Mouse (Mus musculus): Measurements from ENCODE around the gene Dlst. TPM values are rescaled to one million over a fixed set of nuclear protein-coding genes. Genes with fewer than 3 reads are reported as not detected.

The Dlst gene
- total and polyA plus RNA-seq, 2 experiments from 2014 or later: 92.8 to 121 TPM

DNA sequence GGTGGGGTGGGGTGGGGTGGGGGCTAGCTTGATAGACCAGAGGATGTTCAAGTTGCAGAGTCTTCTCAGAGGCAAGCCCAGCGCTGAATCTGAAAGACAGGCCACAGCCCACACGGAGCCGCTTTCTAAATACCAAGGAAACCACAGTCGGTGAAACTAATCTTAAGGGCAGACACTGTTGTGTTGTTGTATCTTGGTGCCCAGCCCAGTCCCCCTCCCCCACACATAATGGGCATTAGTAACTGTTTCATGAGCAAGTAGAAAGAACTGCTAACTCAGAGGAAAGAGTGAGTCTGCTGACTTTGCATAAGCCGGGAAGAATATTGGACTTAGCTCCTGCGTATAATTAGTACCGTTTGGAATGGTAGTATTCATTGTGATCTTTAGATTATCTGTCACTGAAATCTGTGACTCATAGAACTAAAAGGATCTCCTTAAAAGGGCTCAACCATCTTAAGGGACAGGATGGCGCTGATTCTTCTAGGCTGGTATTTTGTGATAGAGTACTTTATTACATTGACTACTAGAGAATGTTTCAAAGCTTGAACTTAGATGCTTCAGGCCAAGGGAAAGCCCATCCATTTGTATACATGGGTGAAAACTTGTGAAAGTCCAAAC lies 16.5 kb downstream of the Dlst start:
- H3K9me3 ChIP-seq (ENCODE audit: low read length): no peaks in the 10 kb centered on the region
- WGBS: 70% methylated on average over 8 of the region's 8 CpGs

DNA sequence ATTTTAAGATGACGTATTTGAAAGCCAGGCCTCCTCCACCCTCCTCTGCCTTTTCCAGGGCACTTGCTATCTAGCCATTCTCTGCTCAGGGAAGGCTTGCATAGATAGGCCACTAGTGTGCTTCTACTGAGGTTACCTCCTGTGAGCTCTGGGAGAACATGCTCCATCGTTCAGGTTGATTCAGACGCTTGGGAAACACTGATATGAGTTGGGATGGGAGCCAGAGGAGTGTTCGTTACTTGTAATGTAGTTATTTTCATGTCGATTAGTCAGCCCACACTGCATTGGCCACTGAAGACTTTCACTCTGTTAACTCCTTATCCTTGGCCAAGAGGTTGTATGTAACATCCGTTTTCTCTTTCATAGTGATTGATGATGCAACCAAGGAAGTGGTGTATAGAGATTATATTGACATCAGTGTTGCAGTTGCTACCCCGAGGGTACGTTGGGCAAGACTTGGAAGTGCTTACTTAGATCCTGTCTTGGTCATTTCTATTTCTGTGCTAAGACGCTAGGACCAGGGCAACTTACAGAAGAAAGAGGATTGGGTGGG lies 18.9 kb downstream of the Dlst start:
- Histone ChIP-seq H3K4me2 (ENCODE audit: low read depth) (no peak overlapping the region), H3K27me3 (ENCODE audit: insufficient read depth, low read length) (no peaks in the 10 kb centered on the region), H3K4me1 (ENCODE audit: insufficient read depth) (no peaks in the 10 kb centered on the region), H3K4me3 (ENCODE audit: low read depth, low read length) (no peak overlapping the region), H3K36me3 (ENCODE audit: insufficient read depth) (peaks cover 71% of the 10 kb centered on the region), H3K9me3 (ENCODE audit: low read length) (no peaks in the 10 kb centered on the region), H3K27ac (ENCODE audit: low read depth, low read length) (no peak overlapping the region), H3K9ac (no peak overlapping the region)
- no peak for ATAC-seq
- no peak for TF ChIP-seq CTCF (IDR thresholded peaks at IDR 0.05; ENCODE audit: low read depth)
- 91% methylated on average over 9 of the region's 9 CpGs for WGBS
- DNase-seq: no peak

More for the DNA sequence above, 16.5 kb downstream of the Dlst start:
- no peak overlapping the region for H3K27ac ChIP-seq (ENCODE audit: low read depth, low read length)
- DNase-seq (no peak), ATAC-seq (no peak)
- H3K9ac ChIP-seq: no peak overlapping the region
- peaks cover 73% of the 10 kb centered on the region for H3K36me3 ChIP-seq (ENCODE audit: insufficient read depth)
- H3K4me1 ChIP-seq (ENCODE audit: insufficient read depth): no peaks in the 10 kb centered on the region
- TF ChIP-seq CTCF (IDR thresholded peaks at IDR 0.05; ENCODE audit: low read depth): no peak
- H3K4me2 ChIP-seq (ENCODE audit: low read depth): no peak overlapping the region
- H3K4me3 ChIP-seq (ENCODE audit: low read depth, low read length): no peak overlapping the region
- no peaks in the 10 kb centered on the region for H3K27me3 ChIP-seq (ENCODE audit: insufficient read depth, low read length)

DNA sequence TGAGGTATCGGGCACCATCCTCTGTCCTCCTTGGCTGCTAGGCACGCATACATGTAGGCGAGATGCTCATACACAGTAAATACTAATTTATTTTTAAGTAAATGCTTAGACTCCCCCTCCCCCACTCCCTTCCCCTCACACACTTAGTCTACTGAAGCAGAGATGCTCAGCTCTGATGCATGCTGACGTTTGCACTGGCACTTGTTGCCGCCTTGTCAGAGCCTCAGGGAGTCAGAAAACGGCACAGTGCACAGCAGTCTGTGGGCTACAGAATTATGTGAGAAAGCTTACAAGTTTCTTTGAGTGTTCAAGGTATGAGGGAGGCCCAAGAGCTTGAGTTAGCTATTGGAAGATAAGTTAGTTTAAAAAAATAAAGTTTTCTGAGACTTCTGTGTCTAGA lies 20.7 kb downstream of the Dlst start:
- Histone ChIP-seq H3K9ac (no peak overlapping the region), H3K9me3 (ENCODE audit: low read length) (no peaks in the 10 kb centered on the region), H3K4me3 (ENCODE audit: low read depth, low read length) (no peak overlapping the region), H3K4me1 (ENCODE audit: insufficient read depth) (no peaks in the 10 kb centered on the region), H3K36me3 (ENCODE audit: insufficient read depth) (peaks cover 81% of the 10 kb centered on the region), H3K27ac (ENCODE audit: low read depth, low read length) (no peak overlapping the region), H3K27me3 (ENCODE audit: insufficient read depth, low read length) (no peaks in the 10 kb centered on the region), H3K4me2 (ENCODE audit: low read depth) (no peak overlapping the region)
- ATAC-seq: no peak
- no peak for TF ChIP-seq CTCF (IDR thresholded peaks at IDR 0.05; ENCODE audit: low read depth)
- DNase-seq: no peak
- WGBS: 91% methylated on average over 6 of the region's 6 CpGs

DNA sequence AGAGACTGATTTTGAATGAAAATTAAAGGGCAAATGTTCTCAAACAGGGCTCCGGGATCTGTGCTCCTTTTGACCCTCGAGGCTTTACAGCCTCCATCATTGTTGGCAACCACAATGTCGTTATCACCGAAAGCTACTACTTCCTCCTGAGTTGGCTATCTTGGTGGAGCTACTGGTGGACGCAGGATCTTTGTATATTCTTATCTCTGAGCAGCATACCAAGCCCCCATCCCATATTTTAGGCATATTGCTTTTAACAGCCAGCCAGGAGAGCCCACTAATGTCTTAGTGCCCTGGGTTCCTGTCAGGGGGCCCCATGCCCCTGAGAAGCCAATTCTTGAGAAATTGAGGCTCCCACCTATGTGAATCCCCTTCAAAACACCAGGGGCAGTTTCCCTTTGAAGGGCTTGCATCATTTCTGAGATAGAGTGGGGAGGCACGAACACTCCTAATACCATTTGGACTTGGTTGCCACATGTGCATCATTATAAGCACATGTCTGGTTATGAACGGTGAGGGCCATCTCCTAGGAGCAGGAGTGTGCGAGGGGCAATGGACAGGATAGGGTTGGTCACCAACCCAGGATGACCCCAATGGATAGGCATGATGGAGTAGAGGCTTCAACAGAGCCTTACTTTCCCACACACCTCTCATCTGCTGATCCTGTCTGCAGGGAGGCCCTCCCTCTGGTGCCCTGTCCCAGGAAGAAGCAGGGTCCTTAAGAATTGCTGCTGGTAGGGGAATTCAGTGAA lies 23.6 kb downstream of the Dlst start:
- no peaks in the 10 kb centered on the region for H3K27me3 ChIP-seq (ENCODE audit: insufficient read depth, low read length)
- H3K9ac ChIP-seq: no peak overlapping the region
- H3K4me2 ChIP-seq (ENCODE audit: low read depth): no peak overlapping the region
- H3K27ac ChIP-seq (ENCODE audit: low read depth, low read length): no peak overlapping the region
- no peaks in the 10 kb centered on the region for H3K9me3 ChIP-seq (ENCODE audit: low read length)
- 90% methylated on average over 8 of the region's 8 CpGs for WGBS
- DNase-seq: no peak
- no peak overlapping the region for H3K4me3 ChIP-seq (ENCODE audit: low read depth, low read length)
- no peak for TF ChIP-seq CTCF (IDR thresholded peaks at IDR 0.05; ENCODE audit: low read depth)
- H3K36me3 ChIP-seq (ENCODE audit: insufficient read depth): peaks cover 90% of the 10 kb centered on the region
- H3K4me1 ChIP-seq (ENCODE audit: insufficient read depth): no peaks in the 10 kb centered on the region
- no peak for ATAC-seq

DNA sequence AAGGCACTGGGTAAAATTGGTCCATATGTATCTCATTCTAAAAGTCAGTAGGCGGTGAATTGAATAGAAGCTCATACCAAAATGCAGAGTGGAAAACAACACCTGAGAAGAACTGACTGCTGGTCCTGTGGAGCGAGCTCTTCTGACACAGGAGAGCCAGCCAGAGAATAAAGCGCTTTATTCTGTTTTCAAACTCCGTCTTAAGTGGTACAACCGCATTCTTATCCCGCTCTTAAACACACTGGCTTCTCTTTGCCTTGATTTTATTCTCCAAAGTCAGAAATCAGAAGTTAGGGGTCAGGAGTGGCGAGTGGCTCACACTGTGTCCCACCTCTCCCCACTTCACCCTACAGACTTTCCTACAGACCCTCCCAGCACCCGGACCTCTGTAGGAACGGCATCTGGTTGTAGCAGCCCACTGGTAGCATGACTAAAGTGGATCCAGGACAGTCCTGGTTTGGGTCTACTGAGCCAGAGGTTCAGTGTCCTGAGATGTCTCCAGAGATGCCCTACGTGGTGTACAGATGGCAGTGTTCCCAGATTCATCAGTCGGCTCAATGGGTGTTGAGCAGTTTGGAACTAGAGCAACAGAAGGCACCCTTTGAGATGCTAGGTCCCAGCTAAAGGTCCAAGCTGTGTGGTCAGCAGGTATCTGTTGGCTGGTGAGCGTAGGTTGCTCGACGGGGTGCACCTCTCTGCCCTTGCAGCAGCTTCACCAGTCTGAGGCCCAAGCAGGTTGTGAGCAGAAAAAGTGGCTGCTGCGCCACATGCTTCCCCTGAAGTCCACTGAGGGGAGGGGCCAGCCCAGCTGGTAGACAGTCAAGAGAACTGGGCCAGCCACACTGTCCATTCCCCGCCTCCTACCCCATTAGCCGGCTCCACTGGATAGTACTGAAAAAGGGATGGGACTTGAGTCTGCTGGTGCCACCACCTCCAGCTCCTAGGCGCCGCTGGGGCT lies 25.2 kb downstream of the Dlst start:
- 78% methylated on average over 19 of the region's 19 CpGs for WGBS
- DNase-seq: no peak
- Histone ChIP-seq H3K27me3 (ENCODE audit: insufficient read depth, low read length) (no peaks in the 10 kb centered on the region), H3K4me1 (ENCODE audit: insufficient read depth) (no peaks in the 10 kb centered on the region), H3K4me3 (ENCODE audit: low read depth, low read length) (no peak overlapping the region), H3K4me2 (ENCODE audit: low read depth) (no peak overlapping the region), H3K9ac (no peak overlapping the region), H3K9me3 (ENCODE audit: low read length) (no peaks in the 10 kb centered on the region), H3K27ac (ENCODE audit: low read depth, low read length) (no peak overlapping the region), H3K36me3 (ENCODE audit: insufficient read depth) (peaks cover 89% of the 10 kb centered on the region)
- no peak for TF ChIP-seq CTCF (IDR thresholded peaks at IDR 0.05; ENCODE audit: low read depth)
- peak; percentile 28; the same call in 1 of the 2 replicates for ATAC-seq

DNA sequence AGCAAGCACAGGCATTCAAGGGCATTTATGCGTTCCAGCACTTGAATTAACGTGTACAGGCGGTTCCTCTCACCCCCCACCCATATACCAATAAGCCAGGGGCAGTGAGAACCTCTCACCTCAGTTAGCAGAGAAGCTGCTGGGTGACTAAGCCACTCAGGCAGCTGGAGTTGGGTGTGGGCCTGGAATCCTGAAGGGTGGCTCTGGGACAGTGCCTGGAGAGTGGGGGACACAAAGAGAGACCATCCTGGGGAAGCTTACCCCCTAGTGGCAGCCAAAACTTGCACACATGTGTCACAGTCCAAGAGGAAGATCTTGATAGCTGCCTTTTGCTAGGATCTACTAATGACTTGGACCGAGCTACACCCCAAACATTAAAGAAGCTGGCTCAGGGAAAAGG lies 26.0 kb downstream of the Dlst start:
- no peak overlapping the region for H3K9ac ChIP-seq
- no peak overlapping the region for H3K4me2 ChIP-seq (ENCODE audit: low read depth)
- no peaks in the 10 kb centered on the region for H3K9me3 ChIP-seq (ENCODE audit: low read length)
- ATAC-seq (no peak), DNase-seq (no peak)
- no peak overlapping the region for H3K27ac ChIP-seq (ENCODE audit: low read depth, low read length)
- H3K27me3 ChIP-seq (ENCODE audit: insufficient read depth, low read length): no peaks in the 10 kb centered on the region
- H3K4me3 ChIP-seq (ENCODE audit: low read depth, low read length): no peak overlapping the region
- TF ChIP-seq CTCF (IDR thresholded peaks at IDR 0.05; ENCODE audit: low read depth): no peak; the same call in 1 of the 2 replicates
- peaks cover 85% of the 10 kb centered on the region for H3K36me3 ChIP-seq (ENCODE audit: insufficient read depth)
- WGBS: 79% methylated on average over 4 of the region's 4 CpGs
- no peaks in the 10 kb centered on the region for H3K4me1 ChIP-seq (ENCODE audit: insufficient read depth)
